Mouse (Mus musculus): ENCODE data around the gene Pdzd7. TPM values are rescaled to one million over a fixed set of nuclear protein-coding genes. Genes with fewer than 3 reads are reported as not detected.

Pdzd7 gene
- polyA plus RNA-seq, 1 experiment from 2014 or later, result 0.41 TPM

GRCm38 (mm10) chr19:44987851-44988250 is 57.7 kb downstream of the Pdzd7 start:
- Histone ChIP-seq H3K27ac (replicated peaks; ENCODE audit: low read depth, low read length) (no peak overlapping the region), H3K4me2 (ENCODE audit: low read depth, low read length) (no peak overlapping the region), H3K4me3 (ENCODE audit: low read depth, low read length) (no peak overlapping the region), H3K9me3 (replicated peaks; ENCODE audit: control insufficient read depth, low read length) (no peaks in the 10 kb centered on the region), H3K9ac (replicated peaks; ENCODE audit: low read length) (no peak overlapping the region), H3K27me3 (ENCODE audit: control insufficient read depth, insufficient read depth, low read length) (no peaks in the 10 kb centered on the region), H3K36me3 (replicated peaks; ENCODE audit: control insufficient read depth, insufficient read depth, low read depth, low read length) (no peaks in the 10 kb centered on the region; the same call in 1 of the 2 replicates), H3K4me1 (ENCODE audit: control insufficient read depth, insufficient read depth, low read length) (no peaks in the 10 kb centered on the region; the same call in 1 of the 2 replicates)
- 60% methylated on average over 6 of the region's 6 CpGs for WGBS
- ATAC-seq (replicated peaks; ENCODE audit: insufficient number of reproducible peaks, low FRiP score, low TSS enrichment, low read depth) (no peak), DNase-seq (ENCODE audit: low spot score) (no peak)

- H3K36me3 ChIP-seq (replicated peaks; ENCODE audit: control insufficient read depth, insufficient read depth, low read depth, low read length), result no peaks in the 10 kb centered on the region
- H3K9me3 ChIP-seq (replicated peaks; ENCODE audit: control insufficient read depth, low read length), result no peaks in the 10 kb centered on the region
- no peak overlapping the region for H3K9ac ChIP-seq (replicated peaks; ENCODE audit: low read length)
- no peak overlapping the region for H3K27ac ChIP-seq (replicated peaks; ENCODE audit: low read depth, low read length)
- DNase-seq (ENCODE audit: low spot score), result no peak
- WGBS, result 67% methylated on average over 6 of the region's 6 CpGs
- H3K4me2 ChIP-seq (ENCODE audit: low read depth, low read length), result no peak overlapping the region
- no peaks in the 10 kb centered on the region; the same call in 1 of the 2 replicates for H3K4me1 ChIP-seq (ENCODE audit: control insufficient read depth, insufficient read depth, low read length)
- no peaks in the 10 kb centered on the region for H3K27me3 ChIP-seq (ENCODE audit: control insufficient read depth, insufficient read depth, low read length)
- no peak for ATAC-seq (replicated peaks; ENCODE audit: insufficient number of reproducible peaks, low FRiP score, low TSS enrichment, low read depth)
- no peak overlapping the region for H3K4me3 ChIP-seq (ENCODE audit: low read depth, low read length)
Measured at GRCm38 (mm10) chr19:44987004-44987403, 58.5 kb downstream of the Pdzd7 start.

GRCm38 (mm10) chr19:44985159-44985988 is 60.1 kb downstream of the Pdzd7 start:
- H3K4me2 ChIP-seq (ENCODE audit: low read depth, low read length), result no peak overlapping the region
- 57% methylated on average over 5 of the region's 5 CpGs for WGBS

GRCm38 (mm10) chr19:44984420-44984819 is 61.1 kb downstream of the Pdzd7 start:
- DNase-seq (ENCODE audit: low spot score) (no peak), ATAC-seq (replicated peaks; ENCODE audit: insufficient number of reproducible peaks, low FRiP score, low TSS enrichment, low read depth) (no peak)
- 91% methylated on average over 4 of the region's 4 CpGs for WGBS
- no peaks in the 10 kb centered on the region for H3K9me3 ChIP-seq (replicated peaks; ENCODE audit: control insufficient read depth, low read length)
- peaks cover 7% of the 10 kb centered on the region for H3K36me3 ChIP-seq (replicated peaks; ENCODE audit: control insufficient read depth, insufficient read depth, low read depth, low read length)
- H3K9ac ChIP-seq (replicated peaks; ENCODE audit: low read length), result no peak overlapping the region
- H3K27me3 ChIP-seq (ENCODE audit: control insufficient read depth, insufficient read depth, low read length), result no peaks in the 10 kb centered on the region
- H3K4me3 ChIP-seq (ENCODE audit: low read depth, low read length), result no peak overlapping the region
- no peaks in the 10 kb centered on the region for H3K4me1 ChIP-seq (ENCODE audit: control insufficient read depth, insufficient read depth, low read length)
- no peak overlapping the region for H3K4me2 ChIP-seq (ENCODE audit: low read depth, low read length)
- no peak overlapping the region for H3K27ac ChIP-seq (replicated peaks; ENCODE audit: low read depth, low read length)

More at GRCm38 (mm10) chr19:44985159-44985988, 60.1 kb downstream of the Pdzd7 start:
- Histone ChIP-seq H3K27ac (replicated peaks; ENCODE audit: low read depth, low read length) (no peak overlapping the region), H3K9me3 (replicated peaks; ENCODE audit: control insufficient read depth, low read length) (no peaks in the 10 kb centered on the region), H3K9ac (replicated peaks; ENCODE audit: low read length) (no peak overlapping the region), H3K4me3 (ENCODE audit: low read depth, low read length) (no peak overlapping the region), H3K4me1 (ENCODE audit: control insufficient read depth, insufficient read depth, low read length) (no peaks in the 10 kb centered on the region; the same call in 1 of the 2 replicates), H3K27me3 (ENCODE audit: control insufficient read depth, insufficient read depth, low read length) (no peaks in the 10 kb centered on the region), H3K36me3 (replicated peaks; ENCODE audit: control insufficient read depth, insufficient read depth, low read depth, low read length) (peaks cover 4% of the 10 kb centered on the region)
- ATAC-seq (replicated peaks; ENCODE audit: insufficient number of reproducible peaks, low FRiP score, low TSS enrichment, low read depth) (no peak), DNase-seq (ENCODE audit: low spot score) (no peak)

- no peak overlapping the region for H3K27ac ChIP-seq (replicated peaks; ENCODE audit: low read depth, low read length)
- no peaks in the 10 kb centered on the region for H3K4me1 ChIP-seq (ENCODE audit: control insufficient read depth, insufficient read depth, low read length)
- no peaks in the 10 kb centered on the region for H3K27me3 ChIP-seq (ENCODE audit: control insufficient read depth, insufficient read depth, low read length)
- no peaks in the 10 kb centered on the region for H3K9me3 ChIP-seq (replicated peaks; ENCODE audit: control insufficient read depth, low read length)
- no peak overlapping the region for H3K9ac ChIP-seq (replicated peaks; ENCODE audit: low read length)
- H3K4me2 ChIP-seq (ENCODE audit: low read depth, low read length), result no peak overlapping the region
- H3K36me3 ChIP-seq (replicated peaks; ENCODE audit: control insufficient read depth, insufficient read depth, low read depth, low read length), result peaks cover 7% of the 10 kb centered on the region
- WGBS, result 91% methylated on average over 6 of the region's 6 CpGs
- no peak for DNase-seq (ENCODE audit: low spot score)
- no peak for ATAC-seq (replicated peaks; ENCODE audit: insufficient number of reproducible peaks, low FRiP score, low TSS enrichment, low read depth)
- H3K4me3 ChIP-seq (ENCODE audit: low read depth, low read length), result no peak overlapping the region
Measured at GRCm38 (mm10) chr19:44983366-44983765, 62.2 kb downstream of the Pdzd7 start.

- H3K9me3 ChIP-seq (replicated peaks; ENCODE audit: control insufficient read depth, low read length), result no peaks in the 10 kb centered on the region
- no peak overlapping the region for H3K9ac ChIP-seq (replicated peaks; ENCODE audit: low read length)
- DNase-seq (ENCODE audit: low spot score) (no peak), ATAC-seq (replicated peaks; ENCODE audit: insufficient number of reproducible peaks, low FRiP score, low TSS enrichment, low read depth) (no peak)
- no peaks in the 10 kb centered on the region for H3K4me1 ChIP-seq (ENCODE audit: control insufficient read depth, insufficient read depth, low read length)
- no peak overlapping the region for H3K4me2 ChIP-seq (ENCODE audit: low read depth, low read length)
- 89% methylated on average over 7 of the region's 7 CpGs for WGBS
- H3K4me3 ChIP-seq (ENCODE audit: low read depth, low read length), result no peak overlapping the region
- H3K27me3 ChIP-seq (ENCODE audit: control insufficient read depth, insufficient read depth, low read length), result no peaks in the 10 kb centered on the region
- peaks cover 7% of the 10 kb centered on the region for H3K36me3 ChIP-seq (replicated peaks; ENCODE audit: control insufficient read depth, insufficient read depth, low read depth, low read length)
- H3K27ac ChIP-seq (replicated peaks; ENCODE audit: low read depth, low read length), result no peak overlapping the region
Measured at GRCm38 (mm10) chr19:44982477-44983115, 62.9 kb downstream of the Pdzd7 start.

GRCm38 (mm10) chr19:44980787-44981186 is 64.7 kb downstream of the Pdzd7 start:
- H3K4me3 ChIP-seq (ENCODE audit: low read depth, low read length), result no peak overlapping the region
- H3K27ac ChIP-seq (replicated peaks; ENCODE audit: low read depth, low read length), result no peak overlapping the region
- no peak for ATAC-seq (replicated peaks; ENCODE audit: insufficient number of reproducible peaks, low FRiP score, low TSS enrichment, low read depth)
- WGBS, result 85% methylated on average over 2 of the region's 2 CpGs
- H3K4me1 ChIP-seq (ENCODE audit: control insufficient read depth, insufficient read depth, low read length), result no peaks in the 10 kb centered on the region
- H3K27me3 ChIP-seq (ENCODE audit: control insufficient read depth, insufficient read depth, low read length), result no peaks in the 10 kb centered on the region
- no peak overlapping the region for H3K9ac ChIP-seq (replicated peaks; ENCODE audit: low read length)
- no peak overlapping the region for H3K4me2 ChIP-seq (ENCODE audit: low read depth, low read length)
- DNase-seq (ENCODE audit: low spot score), result no peak
- H3K36me3 ChIP-seq (replicated peaks; ENCODE audit: control insufficient read depth, insufficient read depth, low read depth, low read length), result peaks cover 8% of the 10 kb centered on the region
- no peaks in the 10 kb centered on the region for H3K9me3 ChIP-seq (replicated peaks; ENCODE audit: control insufficient read depth, low read length)

- H3K27me3 ChIP-seq (ENCODE audit: control insufficient read depth, insufficient read depth, low read length), result no peaks in the 10 kb centered on the region
- no peak overlapping the region for H3K4me3 ChIP-seq (ENCODE audit: low read depth, low read length)
- H3K9me3 ChIP-seq (replicated peaks; ENCODE audit: control insufficient read depth, low read length), result no peaks in the 10 kb centered on the region
- H3K36me3 ChIP-seq (replicated peaks; ENCODE audit: control insufficient read depth, insufficient read depth, low read depth, low read length), result peaks cover 18% of the 10 kb centered on the region
- H3K4me1 ChIP-seq (ENCODE audit: control insufficient read depth, insufficient read depth, low read length), result no peaks in the 10 kb centered on the region
- ATAC-seq (replicated peaks; ENCODE audit: insufficient number of reproducible peaks, low FRiP score, low TSS enrichment, low read depth) (no peak), DNase-seq (ENCODE audit: low spot score) (no peak)
- no peak overlapping the region for H3K27ac ChIP-seq (replicated peaks; ENCODE audit: low read depth, low read length)
- 87% methylated on average over 6 of the region's 6 CpGs for WGBS
- H3K9ac ChIP-seq (replicated peaks; ENCODE audit: low read length), result no peak overlapping the region
- no peak overlapping the region for H3K4me2 ChIP-seq (ENCODE audit: low read depth, low read length)
Measured at GRCm38 (mm10) chr19:44977148-44977547, 68.4 kb downstream of the Pdzd7 start.
